Mouse (Mus musculus) gastrocnemius, adult 2 months (tissue): ENCODE results near the gene Cr1l. TPM values are rescaled to one million over a fixed set of nuclear protein-coding genes. Genes with fewer than 3 reads are reported as not detected.

ENCODE experiments used
- DNase-seq: peaks from one replicate; pipeline ENCODE4 v3.0.0; 2022
- H3K27ac ChIP-seq: fragments of 200-600 bp; 2 replicates; pipeline ENCODE4 v1.8.1; 2022; ENCODE audit warnings: mild to moderate bottlenecking
- H3K4me3 ChIP-seq: fragments of 200-600 bp; 2 replicates; pipeline ENCODE4 v1.8.1; 2022; ENCODE audit warnings: mild to moderate bottlenecking, moderate library complexity
- CTCF ChIP-seq: fragments of 200-600 bp; IDR thresholded peaks from 2 replicates; pipeline ENCODE4 v1.8.1; 2022; ENCODE audit warnings: antibody characterized with exemption, mild to moderate bottlenecking, moderate library complexity
- intact Hi-C: fragments of 180-260 bp; cut with DNase I; formaldehyde crosslinking; loops from one replicate; pipeline ENCODE4 v1.15.1; 2025
- total RNA-seq, 2 experiments: library from RNA; stranded (reverse); gene quantifications; 2 replicates each; pipeline ENCODE4 v1.2.3; 2021

The Cr1l gene
- total RNA-seq, 2 experiments from 2014 or later = 36.7 to 42.2 TPM

GRCm38 (mm10) chr1:195092220-195092720 lies 39.1 kb downstream of the Cr1l start, which contains the start of gene Cd46:
Gene Cd46 (minus strand): TSS chr1:195092249.
- no peak for TF ChIP-seq CTCF
- peak; percentile 76 for DNase-seq
- peak within 1 kb of the TSS; percentile 65 for H3K4me3 ChIP-seq
- intact Hi-C loops = no loop called here
- peak within 1 kb of the TSS; percentile 75 for H3K27ac ChIP-seq

GRCm38 (mm10) chr1:195091699-195092219 lies 39.6 kb downstream of the Cr1l start:
- DNase-seq = no peak
- Histone ChIP-seq H3K4me3 (peak overlapping the region; percentile 65), H3K27ac (peak overlapping the region; percentile 75)
- TF ChIP-seq CTCF = no peak
- intact Hi-C loops = no loop called here

- Histone ChIP-seq H3K27ac (no peak overlapping the region), H3K4me3 (no peak overlapping the region)
- intact Hi-C loops = no loop called here
- no peak for DNase-seq
- TF ChIP-seq CTCF = no peak
Observed at GRCm38 (mm10) chr1:195082142-195082541, 49.2 kb downstream of the Cr1l start.

Other genes with a start within 250 kb of the Cr1l start
- gene Cd34, start 192.8 kb downstream of the Cr1l start, total RNA-seq = 10 to 100 TPM; 32.8 to 49.3 TPM
- gene Cd46, start 39.3 kb downstream of the Cr1l start, total RNA-seq = 1 to 10 TPM; 1.9 TPM
- not detected for gene Cr2, start 45.1 kb upstream of the Cr1l start, total RNA-seq